ENCODE assay signal across 9 mouse cellular contexts in genomic region chr1:38393516-38393915, GRCm38 (mm10).
A peak's percentile ranks its signal among the peaks of the same experiment; 100 is the strongest.
DNase-seq lines count a peak whose midpoint lies in the region; ATAC-seq and TF ChIP-seq lines count a peak whose summit lies in the region.
"Had no signal": no experiment of that assay in that cellular context is flagged by ENCODE, and none has a peak within 500 bp of the region (broad histone marks: within the 10 kb centered on the region; RNA-seq: fewer than 3 reads in every experiment).

No protein-coding gene starts in this region.

- no peak overlapping the region for H3K4me3 ChIP-seq in lung, embryonic 16.5 days (ENCODE audit: low read length)
- H3K4me3 ChIP-seq in lung, adult 2 months (replicated peaks; ENCODE audit: extremely low read depth, low read depth, low read length): no peak overlapping the region
- no peak overlapping the region for H3K4me3 ChIP-seq in embryonic facial prominence, embryonic 10.5 days
- no peak overlapping the region for H3K4me3 ChIP-seq in hindbrain, embryonic 14.5 days (replicated peaks; ENCODE audit: low read length)
- H3K4me3 ChIP-seq: myocyte had no signal

- 34% methylated on average over 6 of the region's 6 CpGs for WGBS in lung, embryonic 16.5 days
- 47% methylated on average over 6 of the region's 6 CpGs for WGBS in lung, adult 2 months
- WGBS in embryonic facial prominence, embryonic 10.5 days: 55% methylated on average over 6 of the region's 6 CpGs
- WGBS in hindbrain, embryonic 14.5 days: 21% methylated on average over 6 of the region's 6 CpGs

- H3K27me3 ChIP-seq in lung, embryonic 16.5 days (ENCODE audit: control insufficient read depth, insufficient read depth, low read depth, low read length): no peaks in the 10 kb centered on the region
- no peaks in the 10 kb centered on the region for H3K27me3 ChIP-seq in embryonic facial prominence, embryonic 10.5 days (replicated peaks; ENCODE audit: low read depth, poor library complexity, severe bottlenecking)
- H3K27me3 ChIP-seq in hindbrain, embryonic 14.5 days (ENCODE audit: control insufficient read depth, insufficient read depth, low read length): no peaks in the 10 kb centered on the region

- peak; percentile 32; the same call in 1 of the 2 replicates for ATAC-seq in lung, embryonic 16.5 days (ENCODE audit: low read depth)
- no peak for ATAC-seq in hindbrain, embryonic 14.5 days (ENCODE audit: low FRiP score)
- ATAC-seq in CD4-positive, CD25-positive, alpha-beta regulatory T cell, adult 4 months: no peak

- H3K4me1 ChIP-seq in lung, embryonic 16.5 days (replicated peaks; ENCODE audit: control insufficient read depth, insufficient read depth, low read length): peaks cover 20% of the 10 kb centered on the region
- peaks cover 7% of the 10 kb centered on the region for H3K4me1 ChIP-seq in lung, adult 2 months (ENCODE audit: control insufficient read depth, insufficient read depth, low read length)
- H3K4me1 ChIP-seq in embryonic facial prominence, embryonic 10.5 days: peaks cover 66% of the 10 kb centered on the region
- peaks cover 42% of the 10 kb centered on the region for H3K4me1 ChIP-seq in hindbrain, embryonic 14.5 days (replicated peaks; ENCODE audit: control insufficient read depth, insufficient read depth, low read length)

- no peak for DNase-seq in lung, adult 2 months
- DNase-seq in embryonic facial prominence, embryonic 10.5 days (ENCODE audit: low spot score): no peak
- DNase-seq in hindbrain, embryonic 14.5 days (ENCODE audit: low spot score): no peak
- DNase-seq in right cerebral cortex, adult 2 months (ENCODE audit: low spot score in 2 of 2): peak; percentile 55 to 56
- no peak for DNase-seq in adrenal gland, adult 18-20 months (ENCODE audit: low spot score in 2 of 2)
- no peak for DNase-seq in cerebellum, adult 8-10 months

- no peak for TF ChIP-seq POLR2A in lung, adult 2 months (IDR thresholded peaks at IDR 0.05; ENCODE audit: borderline replicate concordance, extremely low read depth, low read depth, low read length)

- no peak overlapping the region for H3K9ac ChIP-seq in lung, embryonic 16.5 days (ENCODE audit: low read length)
- no peak overlapping the region for H3K9ac ChIP-seq in hindbrain, embryonic 14.5 days

- no peaks in the 10 kb centered on the region for H3K36me3 ChIP-seq in lung, embryonic 16.5 days (ENCODE audit: control insufficient read depth, insufficient read depth, low read length)
- H3K36me3 ChIP-seq in embryonic facial prominence, embryonic 10.5 days (replicated peaks): no peaks in the 10 kb centered on the region
- no peaks in the 10 kb centered on the region for H3K36me3 ChIP-seq in hindbrain, embryonic 14.5 days (replicated peaks; ENCODE audit: control insufficient read depth, insufficient read depth)

- no peaks in the 10 kb centered on the region for H3K9me3 ChIP-seq in lung, embryonic 16.5 days (ENCODE audit: control insufficient read depth, low read length)
- no peaks in the 10 kb centered on the region for H3K9me3 ChIP-seq in embryonic facial prominence, embryonic 10.5 days
- H3K9me3 ChIP-seq in hindbrain, embryonic 14.5 days (ENCODE audit: control insufficient read depth, low read length): no peaks in the 10 kb centered on the region

- no peak overlapping the region for H3K27ac ChIP-seq in lung, embryonic 16.5 days (ENCODE audit: low read length)
- peak overlapping the region; percentile 64; the same call in 1 of the 2 replicates for H3K27ac ChIP-seq in embryonic facial prominence, embryonic 10.5 days (replicated peaks)
- H3K27ac ChIP-seq in hindbrain, embryonic 14.5 days: peak overlapping the region; percentile 39; the same call in 1 of the 2 replicates

- TF ChIP-seq CTCF in lung, adult 2 months (IDR thresholded peaks at IDR 0.05; ENCODE audit: insufficient read depth, low read length): no peak

- H3K4me2 ChIP-seq in lung, embryonic 16.5 days (ENCODE audit: low read depth, low read length): no peak overlapping the region
- no peak overlapping the region for H3K4me2 ChIP-seq in hindbrain, embryonic 14.5 days (replicated peaks)

Comparison
In these comparisons a context has a peak if more than half of its experiments do, and no peak if none do; other contexts are left out.
1. DNase-seq: peak in right cerebral cortex, adult 2 months (2 of 2); none in lung, adult 2 months (single experiment), embryonic facial prominence, embryonic 10.5 days (single experiment), hindbrain, embryonic 14.5 days (single experiment), adrenal gland, adult 18-20 months (0 of 2) and cerebellum, adult 8-10 months (single experiment).